In the genomic region with DNA sequence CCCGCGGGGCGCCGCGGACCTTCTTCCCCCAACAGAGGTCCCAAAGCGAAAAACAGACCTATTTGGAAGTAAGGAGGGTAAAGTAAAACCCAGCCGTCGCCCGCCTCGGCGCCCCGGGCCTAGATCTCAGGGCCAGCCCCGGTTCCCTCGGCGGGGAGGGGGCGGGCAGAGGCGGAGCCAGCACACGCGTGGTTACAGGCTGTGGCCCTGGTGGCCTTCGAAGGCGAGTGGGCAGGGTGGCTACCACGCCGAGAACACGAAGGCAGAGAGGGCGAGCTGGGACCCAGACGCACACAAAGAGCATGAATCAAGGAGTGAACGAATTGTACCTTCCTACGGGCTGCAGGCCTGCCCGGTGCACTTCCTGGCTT, we compare ENCODE assay signal across 8 mouse cellular contexts. TPM values are rescaled to one million over a fixed set of nuclear protein-coding genes. Genes with fewer than 3 reads are reported as not detected.
DNase-seq lines count a peak whose midpoint lies in the region; ATAC-seq lines count a peak whose summit lies in the region.

No protein-coding gene starts in this region.

- ATAC-seq in heart, embryonic 13.5 days (ENCODE audit: extremely low read depth, insufficient number of reproducible peaks, low FRiP score, low TSS enrichment): no peak
- ATAC-seq in megakaryocyte progenitor cell, adult 5-6 weeks (replicated peaks; ENCODE audit: poor library complexity): 0 out of 2 replicates have a peak, but pooled peaks have one; percentile 7

- H3K36me3 ChIP-seq in heart, embryonic 13.5 days: no peaks in the 10 kb centered on the region
- no peaks in the 10 kb centered on the region for H3K36me3 ChIP-seq in hindbrain, embryonic 10.5 days

- H3K27ac ChIP-seq in heart, embryonic 13.5 days (replicated peaks): 0 out of 2 replicates have a peak overlapping the region, but pooled peaks have one; percentile 8
- peak overlapping the region; percentile 87 for H3K27ac ChIP-seq in hindbrain, embryonic 10.5 days

- H3K4me2 ChIP-seq in heart, embryonic 13.5 days: peak overlapping the region; percentile 90

- 20% methylated on average over 29 of the region's 29 CpGs for WGBS in heart, embryonic 13.5 days
- whole genome bisulfite sequencing in hindbrain, embryonic 10.5 days: 18% methylated on average over 29 of the region's 29 CpGs

- no peaks in the 10 kb centered on the region for H3K9me3 ChIP-seq in heart, embryonic 13.5 days
- H3K9me3 ChIP-seq in hindbrain, embryonic 10.5 days: no peaks in the 10 kb centered on the region

- H3K4me1 ChIP-seq in heart, embryonic 13.5 days: peaks cover 11% of the 10 kb centered on the region
- H3K4me1 ChIP-seq in hindbrain, embryonic 10.5 days (replicated peaks): peaks cover 13% of the 10 kb centered on the region

- DNase-seq in heart, adult 9 months (ENCODE audit: low spot score in 2 of 2): no peak
- DNase-seq in R1 (ENCODE audit: low read depth, low spot score) (peak; percentile 67), adipocyte (ENCODE audit: low spot score) (no peak)
- no peak for DNase-seq in hindbrain, embryonic 10.5 days (ENCODE audit: low spot score)
- no peak for DNase-seq in embryo, embryonic 11 days
- no peak for DNase-seq in layer of hippocampus, postnatal 14 days (ENCODE audit: low spot score in 2 of 2)

- H3K4me3 ChIP-seq in heart, embryonic 13.5 days: peak overlapping the region; percentile 53
- H3K4me3 ChIP-seq in hindbrain, embryonic 10.5 days: peak overlapping the region; percentile 54

- H3K27me3 ChIP-seq in heart, embryonic 13.5 days (replicated peaks): 0 out of 2 replicates have a peak, but pooled peaks cover 9% of the 10 kb centered on the region
- H3K27me3 ChIP-seq in hindbrain, embryonic 10.5 days (ENCODE audit: insufficient read depth, poor library complexity, severe bottlenecking): peaks cover 67% of the 10 kb centered on the region

- H3K9ac ChIP-seq in heart, embryonic 13.5 days: peak overlapping the region; percentile 87

RNA-seq across cellular contexts. Expression of gene Gm10190, which starts 0.4 kb away (rescaled TPM):
- polyA plus RNA-seq in heart, embryonic 13.5 days (2015; fragmentation: Nextera tagmentation; extraction: Ambion mirVana): 1.5 and 2.1 TPM in 2 replicates
- 0.68 TPM in 1 of 2 replicates, not detected in the other for polyA plus RNA-seq in hindbrain, embryonic 10.5 days (2016; fragmentation: Nextera tagmentation; extraction: Ambion mirVana)
- total RNA-seq in megakaryocyte progenitor cell, adult 5-6 weeks (2015): not detected in 2 replicates
- not detected in 2 replicates for total RNA-seq in megakaryocyte progenitor cell, adult 5-6 weeks (2017)
- 1 to 10 TPM; 1.3 to 2.1 TPM for total RNA-seq in layer of hippocampus, postnatal 14 days (2021)
